Mouse (Mus musculus): ENCODE data around the gene Ctdnep1.

Ctdnep1 gene

GRCm38 (mm10) chr11:70020022-70020631 is 39.2 kb downstream of the Ctdnep1 start:
- in situ Hi-C loops (cut with MboI; ENCODE audit: unreplicated experiment in 2 of 2) = no loop called here

DNA sequence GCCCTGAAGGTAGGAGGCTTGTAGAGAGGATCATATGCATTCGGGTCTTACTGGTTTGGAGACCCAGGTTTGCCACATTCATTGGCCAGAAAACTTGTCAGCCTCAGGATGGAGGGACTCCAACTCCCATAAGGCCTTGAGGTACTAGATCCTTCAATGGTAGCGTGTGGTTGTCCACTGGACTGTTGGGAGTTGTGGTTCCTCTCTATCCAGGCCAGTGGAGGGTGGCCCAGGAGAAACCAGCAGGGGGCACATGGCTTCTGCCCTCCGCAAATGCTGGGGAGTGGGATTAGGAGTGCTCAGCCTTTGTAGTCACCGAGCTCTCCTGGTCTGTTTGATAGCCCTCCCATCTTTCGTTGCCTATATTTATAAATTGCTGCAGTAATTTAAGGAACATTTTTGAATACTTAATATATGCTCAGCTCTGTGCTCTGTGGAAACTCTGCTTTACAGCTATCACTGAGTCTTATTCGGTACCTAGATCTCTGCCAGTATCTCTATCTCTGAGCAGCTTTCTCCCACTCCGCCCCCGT is 39.8 kb downstream of the Ctdnep1 start:
- in situ Hi-C loops (cut with MboI; ENCODE audit: unreplicated experiment in 2 of 2) = no loop called here

GRCm38 (mm10) chr11:70021264-70022132 is 40.5 kb downstream of the Ctdnep1 start:
- in situ Hi-C loops (cut with MboI; ENCODE audit: unreplicated experiment in 2 of 2) = no loop called here

GRCm38 (mm10) chr11:70023481-70024150 is 42.7 kb downstream of the Ctdnep1 start:
- in situ Hi-C loops (cut with MboI; ENCODE audit: unreplicated experiment in 2 of 2) = no loop called here

- in situ Hi-C loops (cut with MboI; ENCODE audit: unreplicated experiment in 2 of 2) = no loop called here
Observed at GRCm38 (mm10) chr11:70024151-70024514, 43.2 kb downstream of the Ctdnep1 start.

- in situ Hi-C loops (cut with MboI; ENCODE audit: unreplicated experiment in 2 of 2) = no loop called here
Observed at GRCm38 (mm10) chr11:70026689-70027088, 45.7 kb downstream of the Ctdnep1 start.

GRCm38 (mm10) chr11:70027397-70027796 is 46.4 kb downstream of the Ctdnep1 start:
- in situ Hi-C loops (cut with MboI; ENCODE audit: unreplicated experiment in 2 of 2) = no loop called here

- in situ Hi-C loops (cut with MboI; ENCODE audit: unreplicated experiment in 2 of 2) = no loop called here
Observed at GRCm38 (mm10) chr11:70028401-70029129, 47.6 kb downstream of the Ctdnep1 start.

DNA sequence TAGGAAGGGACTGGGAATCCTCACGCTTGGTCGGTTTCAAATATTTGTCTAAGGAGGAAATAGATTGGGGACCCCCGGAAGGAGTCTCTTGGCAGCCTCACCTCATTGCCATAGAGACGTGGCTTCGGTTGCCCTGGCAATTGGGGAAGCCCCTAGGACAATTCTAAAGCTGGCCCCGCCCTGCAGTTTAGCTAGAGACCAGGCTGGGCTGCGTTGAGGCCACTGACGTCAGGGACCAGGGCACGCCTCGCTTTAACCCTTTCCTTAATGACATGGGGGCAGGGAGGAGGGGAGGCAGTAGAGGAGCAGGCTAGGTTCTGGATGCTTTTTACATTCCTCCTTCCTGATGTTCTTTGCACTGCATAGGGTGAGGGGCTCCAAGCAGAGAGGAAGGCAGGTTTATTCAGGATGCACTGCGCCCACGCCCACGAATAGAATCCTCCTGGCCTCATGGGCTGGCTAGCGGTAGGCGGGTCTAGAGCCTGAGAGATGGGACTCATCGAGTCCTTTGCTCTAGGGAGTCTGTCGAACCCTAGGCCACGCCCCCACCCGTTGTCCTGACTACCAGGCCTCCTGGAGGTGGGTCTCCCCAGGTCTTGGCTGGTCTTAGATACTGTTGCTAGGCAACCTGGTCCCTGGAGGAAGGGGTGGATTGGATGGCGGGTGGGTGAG is 48.3 kb downstream of the Ctdnep1 start:
- in situ Hi-C loops (cut with MboI; ENCODE audit: unreplicated experiment in 2 of 2) = no loop called here

DNA sequence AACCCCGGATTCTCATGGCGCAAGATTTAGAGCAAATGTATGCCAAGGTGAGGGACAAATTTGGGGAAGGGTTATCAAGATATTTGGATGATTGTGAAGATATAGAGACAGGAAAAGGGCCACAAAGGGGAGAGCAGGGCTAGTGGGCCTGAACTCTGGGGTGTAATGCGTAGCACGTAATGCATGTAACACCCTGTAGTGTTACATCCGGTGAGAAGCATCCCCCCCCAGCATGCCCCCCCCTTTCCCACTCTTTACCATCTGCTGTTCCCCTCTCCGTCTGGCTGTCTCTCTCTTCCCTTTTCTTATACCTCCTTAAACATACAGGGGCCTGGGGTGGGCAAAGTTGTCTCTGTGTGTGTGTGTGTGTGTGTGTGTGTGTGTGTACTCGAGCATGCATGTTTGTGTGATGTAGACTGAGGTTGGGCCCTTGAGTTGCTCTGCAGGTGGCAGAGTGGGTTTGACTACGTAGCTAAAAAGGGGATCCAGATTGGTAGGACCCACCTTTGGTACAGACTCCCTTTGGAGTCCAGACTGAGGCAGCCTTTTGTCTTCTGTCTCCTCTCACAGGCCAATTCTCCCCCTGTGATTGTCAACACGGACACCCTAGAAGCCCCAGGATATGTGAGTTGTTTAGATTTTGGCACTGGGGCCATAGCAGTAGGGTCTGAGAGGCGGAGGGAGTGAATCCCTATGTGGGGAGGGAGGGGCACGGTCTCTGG is 49.0 kb downstream of the Ctdnep1 start:
- in situ Hi-C loops (cut with MboI; ENCODE audit: unreplicated experiment in 2 of 2) = no loop called here

GRCm38 (mm10) chr11:70030651-70031320 is 49.8 kb downstream of the Ctdnep1 start:
- in situ Hi-C loops (cut with MboI; ENCODE audit: unreplicated experiment in 2 of 2) = no loop called here

- in situ Hi-C loops (cut with MboI; ENCODE audit: unreplicated experiment in 2 of 2) = no loop called here
Observed at GRCm38 (mm10) chr11:70031321-70031670, 50.3 kb downstream of the Ctdnep1 start.

GRCm38 (mm10) chr11:70038174-70038573 is 57.2 kb downstream of the Ctdnep1 start:
- in situ Hi-C loops (cut with MboI; ENCODE audit: unreplicated experiment in 2 of 2) = no loop called here

DNA sequence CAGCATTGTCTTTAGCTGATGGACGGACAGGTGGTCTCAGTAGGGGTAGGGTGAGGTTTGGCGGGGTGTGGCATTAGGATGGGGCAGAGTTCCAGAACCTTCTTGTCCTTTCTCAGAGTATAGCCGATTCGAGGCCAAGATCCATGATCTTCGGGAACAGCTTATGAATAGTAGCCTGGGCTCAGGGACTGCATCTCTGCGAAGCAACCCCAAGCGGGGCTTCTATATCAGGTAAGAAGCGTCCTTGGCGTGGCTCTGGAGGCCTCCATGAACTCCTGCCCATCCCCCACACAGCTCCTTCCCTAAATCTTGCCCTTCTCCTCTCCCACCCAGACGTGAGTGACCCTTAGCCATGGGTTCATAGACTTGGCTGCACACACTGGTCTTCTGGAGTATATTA is 58.7 kb downstream of the Ctdnep1 start:
- in situ Hi-C loops (cut with MboI; ENCODE audit: unreplicated experiment in 2 of 2) = no loop called here

DNA sequence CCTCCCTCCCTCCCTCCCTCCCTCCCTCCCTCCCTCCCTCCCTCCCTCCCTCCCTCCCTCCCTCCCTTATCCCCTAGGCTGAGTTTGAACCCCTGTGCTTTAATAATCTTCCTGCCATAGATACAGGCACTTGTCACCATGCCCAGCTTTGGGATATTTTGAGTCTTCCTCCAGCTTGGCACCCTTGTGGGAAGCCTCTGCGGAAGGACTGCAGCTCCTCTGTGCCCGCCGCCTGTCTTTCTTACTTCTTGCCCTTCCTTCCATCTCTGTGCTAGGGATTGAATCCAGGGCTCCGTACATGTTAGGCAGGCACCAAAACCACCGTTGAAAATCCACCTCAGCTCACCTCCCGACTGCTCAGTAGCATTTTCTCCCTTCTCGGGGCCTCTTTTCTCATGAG is 59.2 kb downstream of the Ctdnep1 start:
- in situ Hi-C loops (cut with MboI; ENCODE audit: unreplicated experiment in 2 of 2) = no loop called here
